Mouse (Mus musculus): ENCODE data around the gene Rnf215. TPM values are rescaled to one million over a fixed set of nuclear protein-coding genes. Genes with fewer than 3 reads are reported as not detected.

Gene Rnf215
- polyA plus RNA-seq, 1 experiment from 2014 or later, result 11.6 TPM

DNA sequence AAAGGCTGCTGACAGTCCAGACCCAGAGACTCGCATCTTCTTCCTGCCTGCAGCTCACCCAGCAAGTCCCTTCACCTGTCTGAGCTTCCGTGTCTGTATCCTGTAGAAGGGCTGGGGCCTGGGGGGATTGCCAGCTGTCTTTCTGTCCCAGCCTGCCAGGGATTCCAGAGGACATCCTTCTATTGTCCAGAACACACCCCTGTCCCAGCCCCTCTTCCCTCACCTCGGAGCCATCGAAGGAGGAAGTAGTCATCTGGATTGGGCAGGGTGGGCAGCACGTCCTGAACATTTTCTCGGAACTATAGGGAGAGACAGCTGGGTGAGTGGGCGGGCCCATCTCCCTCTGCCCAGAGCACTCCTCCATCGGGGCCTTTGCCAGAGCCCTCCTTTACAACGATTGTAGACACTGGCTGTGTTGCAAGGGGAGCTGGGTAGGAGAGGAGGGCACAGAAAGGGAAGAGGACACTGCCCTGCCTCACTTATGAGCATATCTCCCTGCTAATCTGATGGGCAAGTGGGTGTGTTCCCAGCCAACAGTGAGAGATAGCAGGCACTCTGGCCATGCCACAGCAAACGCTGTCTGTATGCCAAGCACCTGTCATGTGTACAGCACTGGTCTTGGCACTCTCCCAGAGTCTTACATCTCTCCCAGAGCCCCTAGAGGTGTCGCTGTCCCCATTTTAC, 18.4 kb upstream of the Rnf215 start:
- no peak for ATAC-seq (replicated peaks; ENCODE audit: low FRiP score)

GRCm38 (mm10) chr11:4117372-4118071, 17.5 kb upstream of the Rnf215 start:
- Histone ChIP-seq H3K36me3 (ENCODE audit: control insufficient read depth, insufficient read depth, low read length) (no peaks in the 10 kb centered on the region), H3K9me3 (ENCODE audit: control insufficient read depth, low read length) (no peaks in the 10 kb centered on the region), H3K9ac (ENCODE audit: low read depth, low read length) (0 out of 2 replicates have a peak overlapping the region, but pooled peaks have one; percentile 56), H3K4me1 (replicated peaks; ENCODE audit: control insufficient read depth, insufficient read depth, low read length) (peaks cover 26% of the 10 kb centered on the region), H3K27ac (ENCODE audit: low read depth, low read length) (no peak overlapping the region), H3K27me3 (replicated peaks; ENCODE audit: control insufficient read depth, insufficient read depth, low read length) (peaks cover 33% of the 10 kb centered on the region), H3K4me3 (ENCODE audit: low read depth, low read length) (peak overlapping the region; percentile 59), H3K4me2 (peak overlapping the region; percentile 91)
- peak; percentile 68 for ATAC-seq (replicated peaks; ENCODE audit: low FRiP score)
- WGBS, result 15% methylated on average over 3 of the region's 3 CpGs
- DNase-seq (ENCODE audit: low spot score), result no peak

More for the DNA sequence above, 18.4 kb upstream of the Rnf215 start:
- H3K27ac ChIP-seq (ENCODE audit: low read depth, low read length), result no peak overlapping the region
- H3K4me3 ChIP-seq (ENCODE audit: low read depth, low read length), result no peak overlapping the region
- H3K4me2 ChIP-seq, result peak overlapping the region; percentile 91
- no peak for DNase-seq (ENCODE audit: low spot score)
- peaks cover 33% of the 10 kb centered on the region for H3K27me3 ChIP-seq (replicated peaks; ENCODE audit: control insufficient read depth, insufficient read depth, low read length)
- WGBS, result 43% methylated on average over 11 of the region's 11 CpGs
- no peaks in the 10 kb centered on the region for H3K36me3 ChIP-seq (ENCODE audit: control insufficient read depth, insufficient read depth, low read length)
- H3K9me3 ChIP-seq (ENCODE audit: control insufficient read depth, low read length), result no peaks in the 10 kb centered on the region
- peaks cover 26% of the 10 kb centered on the region for H3K4me1 ChIP-seq (replicated peaks; ENCODE audit: control insufficient read depth, insufficient read depth, low read length)
- H3K9ac ChIP-seq (ENCODE audit: low read depth, low read length), result 0 out of 2 replicates have a peak overlapping the region, but pooled peaks have one; percentile 12

DNA sequence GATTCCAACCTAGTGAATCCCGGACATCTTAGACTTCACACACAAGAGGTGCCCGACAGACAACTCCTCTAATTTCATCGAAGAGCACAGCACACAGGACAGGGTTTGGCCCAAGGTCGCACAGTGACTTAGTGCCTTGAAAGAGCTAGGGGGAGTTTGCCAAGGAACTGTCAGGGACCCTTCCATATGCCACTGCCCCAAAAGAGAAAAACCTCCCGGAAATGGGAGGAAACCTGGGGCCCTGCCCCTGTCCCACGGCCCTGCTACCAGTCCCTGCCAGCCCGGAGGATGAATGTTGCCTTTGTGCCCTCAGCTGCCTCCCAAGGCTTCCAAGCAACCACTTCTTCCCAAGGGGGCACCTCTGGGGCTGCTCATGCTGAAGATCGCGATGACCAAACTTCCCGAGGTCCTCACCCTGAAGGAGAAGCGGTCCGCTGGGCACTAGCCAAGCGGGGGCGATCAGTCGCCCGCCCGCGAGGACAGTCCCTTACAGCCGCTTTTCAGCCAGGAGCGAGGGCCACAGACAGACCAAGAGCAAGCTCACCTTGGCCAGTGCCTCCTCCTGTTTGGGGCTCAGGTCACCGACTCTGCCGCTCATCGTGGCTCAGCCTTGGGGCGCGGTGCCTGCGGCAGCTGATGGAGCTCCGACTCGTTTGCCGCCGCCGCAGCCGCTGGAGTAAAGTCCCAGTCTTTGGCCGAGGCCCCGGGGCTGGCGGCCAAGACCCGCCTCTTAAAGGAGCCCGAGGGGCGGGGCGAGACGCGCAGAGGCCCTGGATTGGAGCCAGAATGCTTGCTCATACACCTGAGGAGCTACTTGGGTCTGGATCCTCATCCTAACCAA, 16.7 kb upstream of the Rnf215 start:
- H3K36me3 ChIP-seq (ENCODE audit: control insufficient read depth, insufficient read depth, low read length), result no peaks in the 10 kb centered on the region
- 3% methylated on average over 41 of the region's 41 CpGs for WGBS
- H3K4me1 ChIP-seq (replicated peaks; ENCODE audit: control insufficient read depth, insufficient read depth, low read length), result peaks cover 26% of the 10 kb centered on the region
- DNase-seq (ENCODE audit: low spot score) (peak; percentile 61), ATAC-seq (replicated peaks; ENCODE audit: low FRiP score) (peak; percentile 50)
- H3K27me3 ChIP-seq (replicated peaks; ENCODE audit: control insufficient read depth, insufficient read depth, low read length), result peaks cover 33% of the 10 kb centered on the region
- H3K9ac ChIP-seq (ENCODE audit: low read depth, low read length), result peak overlapping the region; percentile 56
- peak overlapping the region; percentile 91 for H3K4me2 ChIP-seq
- H3K27ac ChIP-seq (ENCODE audit: low read depth, low read length), result no peak overlapping the region
- no peaks in the 10 kb centered on the region for H3K9me3 ChIP-seq (ENCODE audit: control insufficient read depth, low read length)
- peak overlapping the region; percentile 59 for H3K4me3 ChIP-seq (ENCODE audit: low read depth, low read length)

DNA sequence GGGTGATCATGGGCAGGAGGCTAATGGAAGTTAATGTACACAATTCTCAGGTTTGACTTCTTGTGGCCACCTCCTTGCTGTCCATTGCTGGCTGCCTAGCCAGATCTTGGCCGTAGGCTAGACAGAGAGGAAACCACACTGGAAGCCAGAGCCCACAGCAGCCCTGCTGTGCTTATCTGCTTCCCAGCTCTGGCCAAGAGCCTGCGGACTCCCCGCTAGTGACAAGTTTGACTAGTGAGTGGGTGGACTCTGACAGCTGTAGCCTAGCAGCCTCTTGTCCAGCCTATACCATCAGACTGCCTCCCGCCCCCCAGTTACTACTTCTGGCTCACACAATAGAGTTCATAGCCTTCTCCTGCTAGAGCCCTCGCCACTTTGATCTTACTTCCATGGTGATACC, 15.4 kb upstream of the Rnf215 start:
- H3K9me3 ChIP-seq (ENCODE audit: control insufficient read depth, low read length), result no peaks in the 10 kb centered on the region
- ATAC-seq (replicated peaks; ENCODE audit: low FRiP score), result no peak
- peaks cover 26% of the 10 kb centered on the region for H3K4me1 ChIP-seq (replicated peaks; ENCODE audit: control insufficient read depth, insufficient read depth, low read length)
- DNase-seq (ENCODE audit: low spot score), result no peak
- no peak overlapping the region for H3K27ac ChIP-seq (ENCODE audit: low read depth, low read length)
- H3K4me2 ChIP-seq, result no peak overlapping the region
- WGBS, result 35% methylated on average over 5 of the region's 5 CpGs
- peaks cover 33% of the 10 kb centered on the region for H3K27me3 ChIP-seq (replicated peaks; ENCODE audit: control insufficient read depth, insufficient read depth, low read length)
- no peaks in the 10 kb centered on the region for H3K36me3 ChIP-seq (ENCODE audit: control insufficient read depth, insufficient read depth, low read length)
- H3K4me3 ChIP-seq (ENCODE audit: low read depth, low read length), result no peak overlapping the region
- H3K9ac ChIP-seq (ENCODE audit: low read depth, low read length), result no peak overlapping the region

GRCm38 (mm10) chr11:4121691-4122090, 13.3 kb upstream of the Rnf215 start:
- ATAC-seq (replicated peaks; ENCODE audit: low FRiP score), result no peak

DNA sequence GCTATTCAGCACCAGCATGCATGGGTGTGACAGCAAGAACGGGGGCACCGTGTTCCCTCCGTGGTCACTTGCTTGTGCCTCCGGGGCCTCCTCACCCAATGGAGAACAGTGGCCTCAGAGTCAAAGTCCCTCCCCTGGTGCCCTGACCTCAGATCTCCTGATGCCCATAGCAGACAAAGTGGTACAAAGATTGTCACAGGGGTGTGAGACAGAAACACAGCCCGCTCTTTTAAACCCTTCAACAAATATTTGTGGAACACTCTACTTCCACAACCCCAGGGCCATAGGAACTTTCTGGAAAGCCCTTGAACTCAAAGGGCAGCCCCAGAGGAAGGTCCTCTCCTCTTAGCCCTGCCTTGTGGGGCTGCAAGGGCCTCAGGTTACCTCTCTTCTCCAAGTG, 12.8 kb upstream of the Rnf215 start:
- H3K27me3 ChIP-seq (replicated peaks; ENCODE audit: control insufficient read depth, insufficient read depth, low read length), result peaks cover 26% of the 10 kb centered on the region
- DNase-seq (ENCODE audit: low spot score) (no peak), ATAC-seq (replicated peaks; ENCODE audit: low FRiP score) (no peak)
- no peak overlapping the region for H3K27ac ChIP-seq (ENCODE audit: low read depth, low read length)
- WGBS, result 74% methylated on average over 5 of the region's 5 CpGs
- peaks cover 15% of the 10 kb centered on the region for H3K4me1 ChIP-seq (replicated peaks; ENCODE audit: control insufficient read depth, insufficient read depth, low read length)
- H3K4me3 ChIP-seq (ENCODE audit: low read depth, low read length), result no peak overlapping the region
- no peaks in the 10 kb centered on the region for H3K9me3 ChIP-seq (ENCODE audit: control insufficient read depth, low read length)
- no peak overlapping the region for H3K9ac ChIP-seq (ENCODE audit: low read depth, low read length)
- H3K4me2 ChIP-seq, result no peak overlapping the region
- no peaks in the 10 kb centered on the region for H3K36me3 ChIP-seq (ENCODE audit: control insufficient read depth, insufficient read depth, low read length)

More at GRCm38 (mm10) chr11:4121691-4122090, 13.3 kb upstream of the Rnf215 start:
- Histone ChIP-seq H3K36me3 (ENCODE audit: control insufficient read depth, insufficient read depth, low read length) (no peaks in the 10 kb centered on the region), H3K9ac (ENCODE audit: low read depth, low read length) (no peak overlapping the region), H3K27me3 (replicated peaks; ENCODE audit: control insufficient read depth, insufficient read depth, low read length) (peaks cover 31% of the 10 kb centered on the region), H3K4me1 (replicated peaks; ENCODE audit: control insufficient read depth, insufficient read depth, low read length) (peaks cover 20% of the 10 kb centered on the region), H3K4me2 (no peak overlapping the region), H3K9me3 (ENCODE audit: control insufficient read depth, low read length) (no peaks in the 10 kb centered on the region), H3K27ac (ENCODE audit: low read depth, low read length) (no peak overlapping the region), H3K4me3 (ENCODE audit: low read depth, low read length) (no peak overlapping the region)
- DNase-seq (ENCODE audit: low spot score), result no peak
- WGBS, result 80% methylated on average over 3 of the region's 3 CpGs

GRCm38 (mm10) chr11:4122742-4123579, 12.0 kb upstream of the Rnf215 start, which contains the start of gene Sec14l2:
Sec14l2 (minus strand) TSS chr11:4123415.
- WGBS, result 56% methylated on average over 10 of the region's 10 CpGs
- Histone ChIP-seq H3K4me1 (replicated peaks; ENCODE audit: control insufficient read depth, insufficient read depth, low read length) (peaks cover 10% of the 10 kb centered on the region), H3K27me3 (replicated peaks; ENCODE audit: control insufficient read depth, insufficient read depth, low read length) (peaks cover 19% of the 10 kb centered on the region), H3K4me3 (ENCODE audit: low read depth, low read length) (no peak within 1 kb of the TSS), H3K9ac (ENCODE audit: low read depth, low read length) (no peak within 1 kb of the TSS), H3K27ac (ENCODE audit: low read depth, low read length) (no peak within 1 kb of the TSS), H3K9me3 (ENCODE audit: control insufficient read depth, low read length) (no peaks in the 10 kb centered on the region), H3K4me2 (peak within 1 kb of the TSS; percentile 38; the same call in 1 of the 2 replicates), H3K36me3 (ENCODE audit: control insufficient read depth, insufficient read depth, low read length) (no peaks in the 10 kb centered on the region)
- peak; percentile 38 for ATAC-seq (replicated peaks; ENCODE audit: low FRiP score)
- no peak for DNase-seq (ENCODE audit: low spot score)

GRCm38 (mm10) chr11:4123922-4124321, 11.1 kb upstream of the Rnf215 start:
- no peaks in the 10 kb centered on the region for H3K9me3 ChIP-seq (ENCODE audit: control insufficient read depth, low read length)
- H3K4me2 ChIP-seq, result no peak overlapping the region; the same call in 1 of the 2 replicates
- H3K27ac ChIP-seq (ENCODE audit: low read depth, low read length), result no peak overlapping the region
- ATAC-seq (replicated peaks; ENCODE audit: low FRiP score), result no peak
- no peak overlapping the region for H3K4me3 ChIP-seq (ENCODE audit: low read depth, low read length)
- peaks cover 1% of the 10 kb centered on the region; the same call in 1 of the 2 replicates for H3K4me1 ChIP-seq (replicated peaks; ENCODE audit: control insufficient read depth, insufficient read depth, low read length)
- no peaks in the 10 kb centered on the region for H3K36me3 ChIP-seq (ENCODE audit: control insufficient read depth, insufficient read depth, low read length)
- DNase-seq (ENCODE audit: low spot score), result peak; percentile 58
- H3K27me3 ChIP-seq (replicated peaks; ENCODE audit: control insufficient read depth, insufficient read depth, low read length), result peaks cover 9% of the 10 kb centered on the region
- 51% methylated on average over 5 of the region's 5 CpGs for WGBS
- H3K9ac ChIP-seq (ENCODE audit: low read depth, low read length), result no peak overlapping the region
